27 mouse cellular contexts compared by ENCODE assay signal in genomic region chr11:62757906-62758305, GRCm38 (mm10). TPM values are rescaled to one million over a fixed set of nuclear protein-coding genes. Genes with fewer than 3 reads are reported as not detected.
"Had no signal": no experiment of that assay in that cellular context is flagged by ENCODE, and none has a peak within 500 bp of the region (broad histone marks: within the 10 kb centered on the region; RNA-seq: fewer than 3 reads in every experiment).

No protein-coding gene starts in this region.

- H3K4me3 ChIP-seq: liver, embryonic 15.5 days; lung, embryonic 15.5 days; megakaryocyte, embryonic 14.5 days; neural tube, embryonic 12.5 days had no signal

- H3K9ac ChIP-seq: liver, embryonic 15.5 days; liver, postnatal 0 days; midbrain, embryonic 13.5 days; neural tube, embryonic 12.5 days had no signal

- ATAC-seq: liver, postnatal 0 days had no signal

- DNase-seq: liver, postnatal 0 days; lung, adult 2 months; lung, postnatal 14 days; lung, postnatal 36 days; right cerebral cortex, postnatal 25 days; right cerebral cortex, postnatal 4 days; spleen, adult 18-20 months; thymus, postnatal 14 days; thymus, postnatal 36 days had no signal

- H3K36me3 ChIP-seq: liver, embryonic 15.5 days; lung, embryonic 15.5 days; midbrain, embryonic 13.5 days; midbrain, embryonic 15.5 days; neural tube, embryonic 12.5 days had no signal

- H3K9me3 ChIP-seq: liver, embryonic 15.5 days; lung, embryonic 15.5 days; megakaryocyte, embryonic 14.5 days; midbrain, embryonic 13.5 days; midbrain, embryonic 15.5 days; neural tube, embryonic 12.5 days had no signal

- H3K27me3 ChIP-seq: lung, embryonic 15.5 days; neural tube, embryonic 12.5 days had no signal

- H3K27ac ChIP-seq: liver, embryonic 15.5 days; lung, embryonic 15.5 days; macrophage; midbrain, embryonic 13.5 days; midbrain, embryonic 15.5 days; neural tube, embryonic 12.5 days had no signal

RNA-seq across cellular contexts. Expression of gene Gm10428, which starts 5.0 kb away (rescaled TPM):
- total RNA-seq: megakaryocyte progenitor cell, adult 5-6 weeks; midbrain, postnatal 0 days; monocyte, adult 5-6 weeks; neutrophil, adult 5-6 weeks had no signal
- polyA plus RNA-seq: liver, embryonic 15.5 days; liver, postnatal 0 days; lung, adult 2 months; lung, embryonic 15.5 days; lung, postnatal 0 days; macrophage; midbrain, embryonic 11.5 days; midbrain, embryonic 13.5 days; midbrain, embryonic 15.5 days; neural tube, embryonic 12.5 days; neural tube, embryonic 14.5 days; small intestine, adult 2 months; stomach, embryonic 14.5 days; stomach, embryonic 16.5 days; thymus, postnatal 0 days had no signal

RNA-seq across cellular contexts. Expression of gene Zfp286, which starts 31.4 kb away (rescaled TPM):
- total RNA-seq: monocyte, adult 5-6 weeks had no signal
